Mouse (Mus musculus) cortical plate, adult 2 months (tissue): ENCODE measurements around the gene Cdc42bpa. TPM values are rescaled to one million over a fixed set of nuclear protein-coding genes. Genes with fewer than 3 reads are reported as not detected.

Source experiments
- H3K27ac ChIP-seq: fragments of 200-500 bp; 2 replicates; pipeline ENCODE4 v1.5.1; 2012; ENCODE audit warnings: low read length, control low read depth, inconsistent platforms; ENCODE audit not compliant: insufficient read depth
- H3K4me1 ChIP-seq: fragments of 200-500 bp; 2 replicates; pipeline ENCODE4 v1.6.1; 2011; ENCODE audit warnings: low read length; ENCODE audit not compliant: control insufficient read depth, insufficient read depth
- H3K4me3 ChIP-seq: fragments of 200-500 bp; 2 replicates; pipeline ENCODE4 v1.5.1; 2011; ENCODE audit warnings: mild to moderate bottlenecking, low read length, control low read depth; ENCODE audit not compliant: insufficient read depth
- CTCF ChIP-seq: fragments of 200-500 bp; IDR thresholded peaks from 2 replicates; pipeline ENCODE4 v1.5.1; 2011; ENCODE audit warnings: mild to moderate bottlenecking, control low read depth, low read length; ENCODE audit not compliant: insufficient read depth; ENCODE audit errors: extremely low read depth
- POLR2A ChIP-seq: fragments of 200-500 bp; IDR thresholded peaks from 2 replicates; pipeline ENCODE4 v1.6.1; 2011; ENCODE audit warnings: mild to moderate bottlenecking, low read length, control low read depth; ENCODE audit not compliant: insufficient read depth; ENCODE audit errors: extremely low read depth
- polyA plus RNA-seq: library from polyadenylated mRNA; depleted of rRNA; stranded (reverse); fragments of >200 nt; gene quantifications from 2 replicates; pipeline ENCODE4 v1.2.3, GENCODE M21; 2012

Gene Cdc42bpa
- polyA plus RNA-seq, 1 experiment: 147 TPM

- no peak overlapping the region for H3K4me3 ChIP-seq
- no peak for TF ChIP-seq CTCF
- TF ChIP-seq POLR2A: no peak
- H3K4me1 ChIP-seq: no peaks in the 10 kb centered on the region
- H3K27ac ChIP-seq: no peak overlapping the region
These were observed 223.4 kb downstream of the Cdc42bpa start for GRCm38 (mm10) chr1:180183525-180184159.

- Histone ChIP-seq H3K27ac (no peak overlapping the region), H3K4me1 (no peaks in the 10 kb centered on the region), H3K4me3 (no peak overlapping the region)
- TF ChIP-seq POLR2A (no peak), CTCF (no peak)
These were observed 224.5 kb downstream of the Cdc42bpa start for GRCm38 (mm10) chr1:180184768-180185167.

GRCm38 (mm10) chr1:180185877-180186276, 225.6 kb downstream of the Cdc42bpa start:
- Histone ChIP-seq H3K27ac (no peak overlapping the region), H3K4me3 (no peak overlapping the region), H3K4me1 (no peaks in the 10 kb centered on the region)
- no peak for TF ChIP-seq POLR2A
- no peak for TF ChIP-seq CTCF

GRCm38 (mm10) chr1:180186371-180186770, 226.1 kb downstream of the Cdc42bpa start:
- TF ChIP-seq CTCF: no peak
- TF ChIP-seq POLR2A: no peak
- H3K4me3 ChIP-seq: no peak overlapping the region

GRCm38 (mm10) chr1:180188951-180189350, 228.7 kb downstream of the Cdc42bpa start:
- Histone ChIP-seq H3K4me1 (peaks cover under 1% of the 10 kb centered on the region; the same call in 1 of the 2 replicates), H3K27ac (no peak overlapping the region), H3K4me3 (no peak overlapping the region)
- TF ChIP-seq CTCF (no peak), POLR2A (no peak)

More at GRCm38 (mm10) chr1:180186371-180186770, 226.1 kb downstream of the Cdc42bpa start:
- Histone ChIP-seq H3K27ac (no peak overlapping the region), H3K4me1 (no peaks in the 10 kb centered on the region)

- H3K27ac ChIP-seq: no peak overlapping the region
- H3K4me1 ChIP-seq: peaks cover 2% of the 10 kb centered on the region; the same call in 1 of the 2 replicates
- H3K4me3 ChIP-seq: no peak overlapping the region
- TF ChIP-seq POLR2A (no peak), CTCF (no peak)
These were observed 230.8 kb downstream of the Cdc42bpa start for GRCm38 (mm10) chr1:180191112-180191511.

- Histone ChIP-seq H3K4me1 (peaks cover 2% of the 10 kb centered on the region; the same call in 1 of the 2 replicates), H3K4me3 (no peak overlapping the region), H3K27ac (no peak overlapping the region)
- TF ChIP-seq POLR2A (no peak), CTCF (no peak)
These were observed 231.5 kb downstream of the Cdc42bpa start for GRCm38 (mm10) chr1:180191651-180192220.

- H3K27ac ChIP-seq: no peak overlapping the region
- TF ChIP-seq POLR2A (no peak), CTCF (no peak)
These were observed 232.6 kb downstream of the Cdc42bpa start for GRCm38 (mm10) chr1:180192866-180193265.

GRCm38 (mm10) chr1:180193391-180193935, 233.2 kb downstream of the Cdc42bpa start:
- no peak overlapping the region for H3K4me3 ChIP-seq
- H3K27ac ChIP-seq: no peak overlapping the region
- TF ChIP-seq CTCF (no peak), POLR2A (no peak)
- H3K4me1 ChIP-seq: peaks cover 2% of the 10 kb centered on the region; the same call in 1 of the 2 replicates

More at GRCm38 (mm10) chr1:180192866-180193265, 232.6 kb downstream of the Cdc42bpa start:
- no peak overlapping the region for H3K4me3 ChIP-seq
- peaks cover 2% of the 10 kb centered on the region; the same call in 1 of the 2 replicates for H3K4me1 ChIP-seq

- no peak overlapping the region for H3K27ac ChIP-seq
- H3K4me3 ChIP-seq: no peak overlapping the region
- TF ChIP-seq POLR2A: no peak
- no peak for TF ChIP-seq CTCF
- peaks cover 2% of the 10 kb centered on the region; the same call in 1 of the 2 replicates for H3K4me1 ChIP-seq
These were observed 233.8 kb downstream of the Cdc42bpa start for GRCm38 (mm10) chr1:180194048-180194447.

- Histone ChIP-seq H3K27ac (no peak overlapping the region), H3K4me3 (peak overlapping the region; percentile 71), H3K4me1 (peaks cover 2% of the 10 kb centered on the region; the same call in 1 of the 2 replicates)
- TF ChIP-seq POLR2A (no peak), CTCF (no peak)
These were observed 234.7 kb downstream of the Cdc42bpa start for GRCm38 (mm10) chr1:180194781-180195471.
